ENCODE assay signal across 8 mouse cellular contexts in genomic region chr5:124351604-124352003, GRCm38 (mm10). TPM values are rescaled to one million over a fixed set of nuclear protein-coding genes. Genes with fewer than 3 reads are reported as not detected.
DNase-seq lines count a peak whose midpoint lies in the region; ATAC-seq lines count a peak whose summit lies in the region.

No protein-coding gene starts in this region.

- H3K27ac ChIP-seq in liver, embryonic 12.5 days = peak overlapping the region; percentile 93

- H3K9ac ChIP-seq in liver, embryonic 12.5 days = peak overlapping the region; percentile 98

- no peaks in the 10 kb centered on the region for H3K9me3 ChIP-seq in liver, embryonic 12.5 days (replicated peaks)

- peaks cover 44% of the 10 kb centered on the region for H3K36me3 ChIP-seq in liver, embryonic 12.5 days

- H3K4me3 ChIP-seq in liver, embryonic 12.5 days = peak overlapping the region; percentile 96

- 60% methylated on average over 3 of the region's 3 CpGs for WGBS in liver, embryonic 12.5 days (ENCODE audit: insufficient replicate concordance)

- no peak for ATAC-seq in liver, embryonic 12.5 days
- no peak for ATAC-seq in megakaryocyte progenitor cell, adult 5-6 weeks (replicated peaks; ENCODE audit: poor library complexity)

- H3K27me3 ChIP-seq in liver, embryonic 12.5 days (replicated peaks) = no peaks in the 10 kb centered on the region

- peak overlapping the region; percentile 96 for H3K4me2 ChIP-seq in liver, embryonic 12.5 days

- DNase-seq in embryo, embryonic 10 days (ENCODE audit: low spot score) = peak; percentile 7
- no peak for DNase-seq in embryo, embryonic 9.5 days (ENCODE audit: extremely low spot score)
- DNase-seq in retina, embryonic 14.5 days (ENCODE audit: low spot score) = peak; percentile 40
- DNase-seq in retina, postnatal 1 day = no peak
- no peak for DNase-seq in right cerebral cortex, postnatal 36 days (ENCODE audit: low spot score in 2 of 2)
- DNase-seq in urinary bladder, postnatal 36 days (ENCODE audit: low spot score in 2 of 2) = no peak

- H3K4me1 ChIP-seq in liver, embryonic 12.5 days = peaks cover 48% of the 10 kb centered on the region

RNA-seq across cellular contexts. Expression of gene Cdk2ap1, which starts 11.3 kb away (rescaled TPM):
- polyA plus RNA-seq in liver, embryonic 12.5 days (2016; fragmentation: Nextera tagmentation; extraction: Ambion mirVana) = 91.0 and 104 TPM in 2 replicates
- 256 and 268 TPM in 2 replicates for total RNA-seq in megakaryocyte progenitor cell, adult 5-6 weeks (2015)
- total RNA-seq in megakaryocyte progenitor cell, adult 5-6 weeks (2017) = 174 and 218 TPM in 2 replicates

RNA-seq across cellular contexts. Expression of gene 2810006K23Rik, which starts 23.7 kb away (rescaled TPM):
- polyA plus RNA-seq in liver, embryonic 12.5 days (2016; fragmentation: Nextera tagmentation; extraction: Ambion mirVana) = 10.2 and 10.5 TPM in 2 replicates
- total RNA-seq in megakaryocyte progenitor cell, adult 5-6 weeks (2015) = 12.8 and 15.7 TPM in 2 replicates
- total RNA-seq in megakaryocyte progenitor cell, adult 5-6 weeks (2017) = 18.9 and 22.1 TPM in 2 replicates

RNA-seq across cellular contexts. Expression of gene Mphosph9, which starts 23.8 kb away (rescaled TPM):
- 8.5 and 8.7 TPM in 2 replicates for polyA plus RNA-seq in liver, embryonic 12.5 days (2016; fragmentation: Nextera tagmentation; extraction: Ambion mirVana)
- total RNA-seq in megakaryocyte progenitor cell, adult 5-6 weeks (2015) = 16.6 and 18.3 TPM in 2 replicates
- total RNA-seq in megakaryocyte progenitor cell, adult 5-6 weeks (2017) = 18.9 and 25.2 TPM in 2 replicates

Comparison
In these comparisons a context has a peak if more than half of its experiments do, and no peak if none do; other contexts are left out.
1. DNase-seq: peak in embryo, embryonic 10 days (single experiment) and retina, embryonic 14.5 days (single experiment); none in embryo, embryonic 9.5 days (single experiment), retina, postnatal 1 day (single experiment), right cerebral cortex, postnatal 36 days (0 of 2) and urinary bladder, postnatal 36 days (0 of 2).